Mouse (Mus musculus): ENCODE results near the gene Tiam1. TPM values are rescaled to one million over a fixed set of nuclear protein-coding genes. Genes with fewer than 3 reads are reported as not detected.
A peak's percentile ranks its signal among the peaks of the same experiment; 100 is the strongest.

The Tiam1 gene
- polyA plus RNA-seq, 1 experiment from 2014 or later: 15.7 TPM

DNA sequence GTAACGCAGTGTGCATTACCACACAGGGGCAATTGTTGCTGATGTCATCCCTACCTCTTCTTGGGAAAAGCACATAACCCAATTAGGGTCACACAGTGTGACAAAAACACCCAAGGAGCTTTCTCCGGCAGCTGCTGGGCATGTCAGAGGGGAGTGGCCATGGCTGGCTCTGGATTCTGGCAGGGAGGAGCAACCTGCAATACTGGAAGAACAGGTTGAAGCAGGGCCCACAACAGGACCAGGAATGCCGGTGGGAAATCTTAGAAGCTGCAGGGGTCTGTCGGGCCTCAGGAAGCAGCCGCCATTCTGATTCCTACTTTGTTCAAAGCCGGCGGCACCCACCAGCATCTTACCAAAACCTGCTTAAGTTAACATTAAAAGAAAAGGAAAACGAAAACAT is 189.0 kb downstream of the Tiam1 start:
- H3K4me3 ChIP-seq: no peak overlapping the region
- 0 out of 2 replicates have a peak, but pooled peaks cover 5% of the 10 kb centered on the region for H3K36me3 ChIP-seq
- H3K9me3 ChIP-seq: no peaks in the 10 kb centered on the region
- 64% methylated on average over 8 of the region's 8 CpGs for WGBS
- peaks cover 5% of the 10 kb centered on the region; the same call in 1 of the 2 replicates for H3K4me1 ChIP-seq
- no peaks in the 10 kb centered on the region; the same call in 1 of the 2 replicates for H3K27me3 ChIP-seq (replicated peaks)
- no peak overlapping the region for H3K27ac ChIP-seq
- no peak overlapping the region for H3K4me2 ChIP-seq (replicated peaks)
- no peak overlapping the region for H3K9ac ChIP-seq
- no peak for ATAC-seq (ENCODE audit: low FRiP score, low read depth)

DNA sequence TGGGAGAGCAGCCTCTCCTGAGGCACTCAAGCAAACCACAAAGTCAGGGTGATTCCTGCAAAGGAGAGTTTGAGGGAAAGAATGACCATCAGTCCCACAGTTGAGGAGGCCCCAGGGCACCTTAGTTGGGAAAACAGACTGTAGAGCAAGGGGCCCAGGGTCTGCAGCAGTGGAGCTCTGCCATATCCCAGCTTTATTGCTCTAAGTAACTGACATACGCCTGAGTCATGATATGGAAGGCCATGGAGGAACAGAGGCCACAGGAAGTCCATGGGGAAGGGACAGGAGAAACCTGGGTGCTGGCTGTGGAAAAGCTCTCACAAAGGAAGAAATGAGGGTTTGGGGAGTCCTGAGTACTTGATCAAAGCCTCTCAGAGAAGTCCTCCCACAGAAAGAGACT is 189.5 kb downstream of the Tiam1 start:
- 78% methylated on average over 1 of the region's 1 CpGs for WGBS
- Histone ChIP-seq H3K27me3 (replicated peaks) (no peaks in the 10 kb centered on the region; the same call in 1 of the 2 replicates), H3K9me3 (no peaks in the 10 kb centered on the region), H3K4me3 (no peak overlapping the region), H3K4me1 (peaks cover 3% of the 10 kb centered on the region; the same call in 1 of the 2 replicates), H3K9ac (no peak overlapping the region), H3K27ac (no peak overlapping the region), H3K4me2 (replicated peaks) (no peak overlapping the region), H3K36me3 (0 out of 2 replicates have a peak, but pooled peaks cover 5% of the 10 kb centered on the region)
- ATAC-seq (ENCODE audit: low FRiP score, low read depth): no peak

DNA sequence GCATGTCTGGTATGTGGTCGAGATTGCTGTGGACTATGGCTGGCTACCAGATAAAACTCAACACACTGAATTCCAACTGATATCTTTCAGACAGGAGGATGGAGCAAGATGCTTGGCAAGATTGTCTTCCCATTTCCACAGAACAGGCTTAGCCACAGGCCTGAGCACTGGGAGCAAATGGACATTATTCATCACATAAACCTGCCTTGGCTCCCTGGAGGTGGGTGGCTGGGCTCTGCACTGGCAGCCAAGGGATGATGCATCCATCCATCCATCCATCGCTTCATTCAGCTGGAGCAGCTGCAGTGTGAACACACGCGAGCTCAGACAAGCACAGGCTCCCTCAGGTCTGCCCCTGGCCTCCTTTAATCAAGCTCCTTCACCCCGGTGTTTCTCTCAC is 190.7 kb downstream of the Tiam1 start:
- no peaks in the 10 kb centered on the region for H3K4me1 ChIP-seq
- H3K4me2 ChIP-seq (replicated peaks): no peak overlapping the region
- no peak overlapping the region for H3K9ac ChIP-seq
- no peak for ATAC-seq (ENCODE audit: low FRiP score, low read depth)
- 0 out of 2 replicates have a peak, but pooled peaks cover 5% of the 10 kb centered on the region for H3K36me3 ChIP-seq
- H3K4me3 ChIP-seq: no peak overlapping the region
- H3K27me3 ChIP-seq (replicated peaks): no peaks in the 10 kb centered on the region
- no peaks in the 10 kb centered on the region for H3K9me3 ChIP-seq
- no peak overlapping the region for H3K27ac ChIP-seq
- 91% methylated on average over 5 of the region's 5 CpGs for WGBS

DNA sequence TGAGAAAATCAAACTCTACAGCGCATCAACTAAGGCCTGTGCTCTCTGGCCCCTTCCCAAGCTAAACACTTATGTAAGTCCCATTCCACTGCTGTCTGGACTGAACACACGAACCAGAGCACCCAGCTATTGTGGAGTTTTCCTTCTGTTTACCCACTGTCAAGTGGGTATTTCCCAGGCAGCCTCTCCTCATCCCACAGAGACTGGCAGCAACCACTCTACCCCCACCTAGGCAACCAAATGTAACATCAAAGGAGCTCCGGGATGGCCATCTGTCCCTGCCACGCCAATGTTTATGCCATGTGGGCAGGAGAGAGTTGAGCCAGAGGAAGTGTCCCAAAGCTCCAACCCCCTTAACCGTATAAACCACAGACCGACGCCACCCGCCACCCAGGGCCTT is 192.8 kb downstream of the Tiam1 start:
- Histone ChIP-seq H3K4me3 (no peak overlapping the region), H3K4me2 (replicated peaks) (no peak overlapping the region), H3K4me1 (no peaks in the 10 kb centered on the region), H3K36me3 (0 out of 2 replicates have a peak, but pooled peaks cover 5% of the 10 kb centered on the region), H3K9ac (no peak overlapping the region), H3K27ac (no peak overlapping the region), H3K9me3 (no peaks in the 10 kb centered on the region), H3K27me3 (replicated peaks) (no peaks in the 10 kb centered on the region)
- 78% methylated on average over 8 of the region's 8 CpGs for WGBS
- ATAC-seq (ENCODE audit: low FRiP score, low read depth): no peak

DNA sequence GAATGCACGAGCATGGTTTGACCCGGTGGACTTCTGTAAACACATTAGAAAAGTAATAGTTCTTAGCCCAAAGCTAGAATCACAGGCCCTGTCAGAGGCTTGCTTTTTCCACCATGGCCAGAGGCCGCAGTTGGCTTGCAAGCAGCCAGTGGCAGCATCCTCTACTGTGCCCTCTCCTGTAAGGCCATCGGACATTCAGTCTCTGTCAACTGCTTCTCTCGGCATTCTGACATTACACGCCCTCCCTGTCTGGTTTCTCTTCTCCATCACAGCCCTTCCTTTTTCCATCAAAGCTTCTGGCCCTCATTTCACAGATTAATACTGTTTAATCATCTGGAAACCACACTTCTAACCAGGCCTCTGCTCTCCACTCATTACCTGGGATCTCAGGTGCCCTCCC is 193.3 kb downstream of the Tiam1 start:
- Histone ChIP-seq H3K9ac (no peak overlapping the region), H3K4me3 (no peak overlapping the region), H3K27me3 (replicated peaks) (no peaks in the 10 kb centered on the region), H3K27ac (no peak overlapping the region), H3K4me1 (0 out of 2 replicates have a peak, but pooled peaks cover under 1% of the 10 kb centered on the region), H3K9me3 (no peaks in the 10 kb centered on the region), H3K36me3 (0 out of 2 replicates have a peak, but pooled peaks cover 1% of the 10 kb centered on the region), H3K4me2 (replicated peaks) (no peak overlapping the region)
- ATAC-seq (ENCODE audit: low FRiP score, low read depth): no peak
- WGBS: 86% methylated on average over 6 of the region's 6 CpGs

DNA sequence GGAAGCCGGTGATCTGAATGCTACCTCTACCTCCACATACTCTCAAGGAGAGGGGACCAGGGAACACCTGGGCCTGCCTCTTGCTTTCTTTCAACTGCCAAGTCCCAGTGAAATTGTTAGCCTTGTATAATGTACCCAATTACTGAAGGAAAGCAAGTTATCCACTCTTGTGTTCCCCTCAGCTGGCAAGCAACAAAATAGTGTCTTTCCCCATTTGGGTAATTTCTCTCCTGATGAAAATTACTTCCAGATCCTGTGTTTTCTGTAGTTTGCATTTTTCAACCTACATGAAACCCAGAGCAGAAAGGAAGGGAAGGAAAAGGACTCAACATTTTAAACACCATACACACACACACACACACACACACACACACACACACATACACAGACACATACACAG is 195.5 kb downstream of the Tiam1 start:
- Histone ChIP-seq H3K4me1 (peaks cover 22% of the 10 kb centered on the region), H3K36me3 (no peaks in the 10 kb centered on the region)
- 91% methylated on average over 1 of the region's 1 CpGs for WGBS

DNA sequence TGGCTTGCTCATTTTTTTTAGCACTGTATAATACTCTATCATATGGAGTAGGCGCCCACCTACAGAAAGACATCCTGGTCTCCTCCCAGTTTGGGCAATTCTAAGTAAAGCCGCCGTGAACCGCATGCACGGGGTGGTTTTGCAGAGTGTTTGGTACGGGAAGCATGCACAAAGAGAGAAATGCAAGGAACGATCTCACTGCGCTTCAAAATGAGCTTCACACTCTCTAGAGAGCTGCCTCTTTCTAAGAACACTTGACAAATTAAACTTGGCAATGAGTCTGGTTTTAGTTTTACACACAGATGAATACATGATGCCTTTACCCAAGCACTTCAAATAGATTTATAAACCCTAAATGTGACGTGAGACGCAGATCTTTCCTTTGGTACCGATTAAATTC is 196.8 kb downstream of the Tiam1 start:
- WGBS: 92% methylated on average over 11 of the region's 11 CpGs
- H3K9ac ChIP-seq: no peak overlapping the region
- no peak overlapping the region for H3K4me3 ChIP-seq
- peaks cover 23% of the 10 kb centered on the region for H3K4me1 ChIP-seq
- ATAC-seq (ENCODE audit: low FRiP score, low read depth): no peak
- H3K27me3 ChIP-seq (replicated peaks): no peaks in the 10 kb centered on the region
- H3K36me3 ChIP-seq: no peaks in the 10 kb centered on the region
- no peak overlapping the region for H3K27ac ChIP-seq
- no peaks in the 10 kb centered on the region for H3K9me3 ChIP-seq
- H3K4me2 ChIP-seq (replicated peaks): no peak overlapping the region

More for the DNA sequence above, 195.5 kb downstream of the Tiam1 start:
- no peak overlapping the region for H3K27ac ChIP-seq
- no peak for ATAC-seq (ENCODE audit: low FRiP score, low read depth)
- no peak overlapping the region for H3K4me2 ChIP-seq (replicated peaks)
- H3K27me3 ChIP-seq (replicated peaks): no peaks in the 10 kb centered on the region
- H3K9me3 ChIP-seq: no peaks in the 10 kb centered on the region
- H3K4me3 ChIP-seq: no peak overlapping the region
- H3K9ac ChIP-seq: no peak overlapping the region

DNA sequence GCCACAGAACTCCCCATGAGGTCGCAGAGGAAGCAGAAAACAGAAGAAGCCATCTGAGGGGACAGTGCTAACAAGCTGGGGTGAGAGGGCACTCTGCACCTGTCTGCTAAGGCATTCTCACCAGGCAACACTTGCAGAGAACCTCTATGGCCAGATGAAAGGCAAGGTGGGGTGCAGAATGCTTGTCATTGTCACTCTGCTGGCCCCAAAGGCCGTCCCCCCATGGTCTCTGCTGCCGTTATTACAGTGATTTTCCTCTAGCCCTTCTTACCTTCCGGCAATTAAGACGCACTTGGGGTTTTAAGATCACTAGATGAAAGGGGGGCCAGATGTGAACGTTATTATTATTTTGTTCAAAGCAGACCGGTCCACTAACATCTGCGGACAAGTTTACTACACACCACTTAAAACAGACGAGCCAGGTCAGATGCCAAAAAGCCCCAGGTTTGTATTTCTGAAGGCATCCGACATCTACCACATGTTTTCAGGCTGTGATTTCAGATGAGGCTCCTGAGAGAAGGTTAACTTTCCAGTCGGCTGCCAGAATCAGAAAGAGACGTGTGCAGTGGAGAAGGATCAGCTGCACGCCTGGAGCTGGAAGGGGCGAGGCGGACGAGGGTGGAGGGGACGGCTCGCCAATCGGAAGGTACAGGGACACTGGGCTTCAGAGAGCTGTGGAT is 198.8 kb downstream of the Tiam1 start:
- Histone ChIP-seq H3K27me3 (replicated peaks) (no peaks in the 10 kb centered on the region), H3K36me3 (no peaks in the 10 kb centered on the region), H3K4me3 (no peak overlapping the region), H3K27ac (no peak overlapping the region), H3K9me3 (no peaks in the 10 kb centered on the region), H3K4me1 (peaks cover 23% of the 10 kb centered on the region), H3K9ac (no peak overlapping the region), H3K4me2 (replicated peaks) (peak overlapping the region; percentile 30)
- 34% methylated on average over 19 of the region's 19 CpGs for WGBS
- ATAC-seq (ENCODE audit: low FRiP score, low read depth): no peak

DNA sequence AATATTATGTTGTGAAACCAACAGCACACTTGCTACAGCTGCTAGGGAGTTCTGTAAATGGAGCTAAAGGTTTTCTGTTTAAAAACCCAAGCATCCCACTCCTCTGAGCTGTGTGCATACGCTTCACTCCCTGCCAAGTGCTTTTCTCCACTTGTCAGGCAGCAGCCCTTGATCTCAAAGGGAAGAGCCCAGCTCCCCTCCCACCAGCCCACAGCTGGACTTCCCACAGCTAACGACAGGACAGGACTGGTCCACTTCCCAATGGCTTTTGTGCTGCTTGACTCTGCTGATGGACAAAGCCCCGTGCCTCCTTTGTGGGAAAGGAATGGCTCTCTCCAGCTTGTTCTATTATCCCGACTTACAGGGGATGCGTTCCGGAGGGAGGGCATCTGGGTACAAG is 199.5 kb downstream of the Tiam1 start:
- Histone ChIP-seq H3K9ac (no peak overlapping the region), H3K27me3 (replicated peaks) (no peaks in the 10 kb centered on the region), H3K4me3 (no peak overlapping the region), H3K4me1 (peaks cover 23% of the 10 kb centered on the region), H3K36me3 (no peaks in the 10 kb centered on the region), H3K9me3 (no peaks in the 10 kb centered on the region), H3K27ac (no peak overlapping the region), H3K4me2 (replicated peaks) (peak overlapping the region; percentile 30)
- 4% methylated on average over 6 of the region's 6 CpGs for WGBS
- peak; percentile 72 for ATAC-seq (ENCODE audit: low FRiP score, low read depth)

DNA sequence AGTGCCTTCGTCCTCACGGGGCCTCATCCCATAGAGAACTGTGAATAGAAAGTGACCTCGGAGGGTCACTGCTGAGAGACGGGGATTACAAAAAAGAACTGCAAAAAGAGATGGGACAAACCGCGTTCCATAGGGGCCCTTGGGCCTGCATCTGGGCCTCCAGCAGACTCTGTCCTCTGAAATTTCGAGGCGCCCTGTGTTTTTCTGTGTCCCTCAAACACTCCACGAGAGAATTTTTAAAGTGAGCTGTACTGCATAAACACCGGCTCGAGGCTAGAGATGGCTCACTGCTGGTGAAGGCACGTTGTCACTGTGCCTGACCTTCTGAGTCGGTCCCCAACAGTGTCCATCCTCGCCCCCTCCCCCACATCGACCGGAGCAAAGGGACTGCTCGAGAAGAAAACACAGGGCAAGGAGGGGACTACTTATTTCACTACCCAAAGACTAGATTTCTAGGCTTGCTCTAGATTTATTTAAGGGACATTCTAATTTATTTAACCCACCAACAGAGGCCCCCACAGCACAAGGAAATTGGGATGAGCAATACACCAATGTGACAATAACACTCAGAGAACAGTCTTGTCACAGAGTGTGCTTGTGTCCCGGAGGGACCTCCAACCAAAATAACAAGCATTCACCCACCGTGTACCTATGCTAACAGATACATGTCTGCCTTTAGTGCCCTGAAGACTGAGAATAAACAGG is 200.2 kb downstream of the Tiam1 start:
- ATAC-seq (ENCODE audit: low FRiP score, low read depth): peak; percentile 27; the same call in 1 of the 2 replicates

DNA sequence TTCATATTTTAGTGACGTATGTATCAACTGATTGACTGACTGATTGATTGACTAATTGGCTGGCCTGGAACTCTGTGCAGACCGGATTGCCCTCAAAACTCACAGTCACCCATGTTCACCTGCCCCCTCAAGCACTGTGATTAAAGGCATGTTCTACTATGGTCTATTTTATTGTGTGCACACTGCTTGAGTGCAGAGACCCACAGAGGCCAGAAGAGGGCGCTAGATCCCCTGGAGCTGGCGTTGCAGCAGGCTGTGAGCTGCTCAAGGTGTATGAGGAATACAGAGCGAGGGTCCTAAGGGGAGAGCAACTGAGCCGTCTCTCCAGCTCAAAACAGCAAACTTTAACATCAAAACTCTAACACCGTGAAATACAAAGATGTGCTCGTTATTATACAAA is 202.9 kb downstream of the Tiam1 start:
- WGBS: 89% methylated on average over 8 of the region's 8 CpGs
- no peaks in the 10 kb centered on the region for H3K36me3 ChIP-seq
- no peak for ATAC-seq (ENCODE audit: low FRiP score, low read depth)
- H3K4me3 ChIP-seq: no peak overlapping the region
- no peak overlapping the region for H3K27ac ChIP-seq
- no peak overlapping the region for H3K4me2 ChIP-seq (replicated peaks)
- H3K9ac ChIP-seq: no peak overlapping the region
- H3K4me1 ChIP-seq: peaks cover 28% of the 10 kb centered on the region
- no peaks in the 10 kb centered on the region for H3K9me3 ChIP-seq
- no peaks in the 10 kb centered on the region for H3K27me3 ChIP-seq (replicated peaks)

More for the DNA sequence above, 200.2 kb downstream of the Tiam1 start:
- Histone ChIP-seq H3K9me3 (no peaks in the 10 kb centered on the region), H3K36me3 (no peaks in the 10 kb centered on the region), H3K4me1 (peaks cover 23% of the 10 kb centered on the region), H3K27me3 (replicated peaks) (no peaks in the 10 kb centered on the region), H3K27ac (no peak overlapping the region), H3K4me2 (replicated peaks) (peak overlapping the region; percentile 30), H3K9ac (no peak overlapping the region), H3K4me3 (no peak overlapping the region)
- 11% methylated on average over 19 of the region's 19 CpGs for WGBS

DNA sequence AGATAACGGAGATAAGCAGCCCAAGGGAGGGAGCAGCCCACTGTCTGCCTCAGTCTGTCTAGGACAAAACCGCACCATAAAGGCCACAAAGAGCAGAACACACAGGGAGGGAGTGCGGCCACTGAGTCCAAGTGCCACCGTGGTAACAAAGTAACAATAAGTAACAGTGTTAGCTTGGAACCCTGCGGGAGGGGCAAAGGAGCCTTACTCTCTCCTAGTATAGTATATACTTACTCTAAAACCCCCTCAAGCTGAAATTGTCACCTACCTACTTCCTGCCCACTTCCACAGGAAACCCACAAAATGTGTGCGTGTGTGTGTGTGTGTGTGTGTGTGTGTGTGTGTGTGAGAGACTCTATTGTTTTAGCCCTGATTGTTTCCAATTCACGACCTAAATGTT is 205.3 kb downstream of the Tiam1 start:
- no peaks in the 10 kb centered on the region for H3K9me3 ChIP-seq
- no peaks in the 10 kb centered on the region for H3K36me3 ChIP-seq
- H3K4me3 ChIP-seq: no peak overlapping the region
- ATAC-seq (ENCODE audit: low FRiP score, low read depth): no peak
- 26% methylated on average over 7 of the region's 7 CpGs for WGBS
- no peak overlapping the region for H3K9ac ChIP-seq
- peaks cover 8% of the 10 kb centered on the region for H3K4me1 ChIP-seq
- H3K27me3 ChIP-seq (replicated peaks): no peaks in the 10 kb centered on the region
- no peak overlapping the region for H3K4me2 ChIP-seq (replicated peaks)
- H3K27ac ChIP-seq: no peak overlapping the region

Data from neural tube, embryonic 12.5 days (tissue).